Mouse (Mus musculus): ENCODE measurements at regions not wholly inside any gene's neighbourhood (a gene's known extent, or its start where the extent isn't known, plus 50 kb on each side); places are given as distances from the start of the nearest gene placed in this dataset.

DNA sequence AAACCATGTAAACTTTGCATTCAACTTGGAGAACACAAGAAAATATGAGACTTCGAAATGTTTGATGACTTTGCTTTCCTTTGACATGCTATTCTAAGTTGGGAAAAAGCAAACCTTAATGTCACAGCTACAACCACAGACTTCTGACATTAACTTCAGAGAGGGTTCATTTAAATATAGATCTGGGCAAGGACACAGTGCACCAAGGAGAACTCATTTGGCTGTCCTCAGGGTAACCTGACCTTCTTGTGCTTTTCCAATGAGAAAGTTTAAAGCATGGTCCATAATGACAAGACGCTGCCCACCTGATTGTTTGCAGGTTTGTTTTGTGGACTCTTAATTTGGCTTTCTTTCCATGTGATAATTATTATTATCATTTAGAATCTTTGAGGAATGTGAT, 143.1 kb upstream of the Adamts5 start:
- TF ChIP-seq FLI1 (IDR thresholded peaks at IDR 0.05; ENCODE audit: low read length) (no peak), GATA1 (IDR thresholded peaks at IDR 0.05; ENCODE audit: borderline replicate concordance, low read length) (no peak)
